Comparison of ENCODE assay signal across 8 mouse cellular contexts in genomic region chr15:81812696-81813631, GRCm38 (mm10). TPM values are rescaled to one million over a fixed set of nuclear protein-coding genes. Genes with fewer than 3 reads are reported as not detected.
DNase-seq lines count a peak whose midpoint lies in the region; ATAC-seq lines count a peak whose summit lies in the region.

No protein-coding gene starts in this region.

- DNase-seq in kidney, postnatal 25 days = no peak
- no peak for DNase-seq in hindbrain, embryonic 14.5 days (ENCODE audit: low spot score)
- DNase-seq in adrenal gland, adult 8-10 months = no peak
- DNase-seq in right cerebral cortex, adult 2 months (ENCODE audit: low spot score in 2 of 2) = no peak
- no peak for DNase-seq in right cerebral cortex, postnatal 10 days (ENCODE audit: low spot score in 2 of 2)

- peaks cover 18% of the 10 kb centered on the region for H3K4me1 ChIP-seq in kidney, embryonic 14.5 days (ENCODE audit: control insufficient read depth, insufficient read depth, low read length)
- H3K4me1 ChIP-seq in embryonic facial prominence, embryonic 12.5 days = peaks cover 24% of the 10 kb centered on the region
- peaks cover 26% of the 10 kb centered on the region for H3K4me1 ChIP-seq in hindbrain, embryonic 14.5 days (replicated peaks; ENCODE audit: control insufficient read depth, insufficient read depth, low read length)
- H3K4me1 ChIP-seq in midbrain, embryonic 15.5 days = peaks cover 38% of the 10 kb centered on the region

- ATAC-seq in kidney, embryonic 14.5 days (ENCODE audit: low FRiP score, low TSS enrichment) = no peak
- no peak for ATAC-seq in embryonic facial prominence, embryonic 12.5 days (ENCODE audit: insufficient number of reproducible peaks, insufficient read depth, low FRiP score, low TSS enrichment)
- no peak for ATAC-seq in hindbrain, embryonic 14.5 days (ENCODE audit: low FRiP score)
- ATAC-seq in midbrain, embryonic 15.5 days (replicated peaks) = no peak

- H3K4me2 ChIP-seq in kidney, embryonic 14.5 days (replicated peaks; ENCODE audit: low read depth, low read length) = peak overlapping the region; percentile 65
- peak overlapping the region; percentile 81 for H3K4me2 ChIP-seq in embryonic facial prominence, embryonic 12.5 days (replicated peaks)
- peak overlapping the region; percentile 77 for H3K4me2 ChIP-seq in hindbrain, embryonic 14.5 days (replicated peaks)
- H3K4me2 ChIP-seq in midbrain, embryonic 15.5 days = peak overlapping the region; percentile 89

- peak overlapping the region; percentile 69; the same call in 1 of the 2 replicates for H3K9ac ChIP-seq in kidney, embryonic 14.5 days (ENCODE audit: low read depth, low read length)
- no peak overlapping the region for H3K9ac ChIP-seq in embryonic facial prominence, embryonic 12.5 days
- 0 out of 2 replicates have a peak overlapping the region, but pooled peaks have one; percentile 38 for H3K9ac ChIP-seq in hindbrain, embryonic 14.5 days
- peak overlapping the region; percentile 85; the same call in 1 of the 2 replicates for H3K9ac ChIP-seq in midbrain, embryonic 15.5 days

- no peak overlapping the region; the same call in 1 of the 2 replicates for H3K4me3 ChIP-seq in kidney, embryonic 14.5 days (ENCODE audit: low read length)
- H3K4me3 ChIP-seq in embryonic facial prominence, embryonic 12.5 days = peak overlapping the region; percentile 66; the same call in 1 of the 2 replicates
- 0 out of 2 replicates have a peak overlapping the region, but pooled peaks have one; percentile 65 for H3K4me3 ChIP-seq in hindbrain, embryonic 14.5 days (replicated peaks; ENCODE audit: low read length)
- H3K4me3 ChIP-seq in midbrain, embryonic 15.5 days = peak overlapping the region; percentile 83

- 60% methylated on average over 7 of the region's 7 CpGs for WGBS in kidney, embryonic 14.5 days
- WGBS in embryonic facial prominence, embryonic 12.5 days = 56% methylated on average over 7 of the region's 7 CpGs
- WGBS in hindbrain, embryonic 14.5 days = 79% methylated on average over 7 of the region's 7 CpGs
- WGBS in midbrain, embryonic 15.5 days = 74% methylated on average over 7 of the region's 7 CpGs

- H3K27me3 ChIP-seq in kidney, embryonic 14.5 days (ENCODE audit: control insufficient read depth, insufficient read depth, low read length) = no peaks in the 10 kb centered on the region
- no peaks in the 10 kb centered on the region for H3K27me3 ChIP-seq in embryonic facial prominence, embryonic 12.5 days
- H3K27me3 ChIP-seq in hindbrain, embryonic 14.5 days (ENCODE audit: control insufficient read depth, insufficient read depth, low read length) = no peaks in the 10 kb centered on the region
- H3K27me3 ChIP-seq in midbrain, embryonic 15.5 days (replicated peaks) = no peaks in the 10 kb centered on the region

- peaks cover 22% of the 10 kb centered on the region for H3K36me3 ChIP-seq in kidney, embryonic 14.5 days (ENCODE audit: control insufficient read depth, insufficient read depth, low read length)
- H3K36me3 ChIP-seq in embryonic facial prominence, embryonic 12.5 days = peaks cover 19% of the 10 kb centered on the region
- H3K36me3 ChIP-seq in hindbrain, embryonic 14.5 days (replicated peaks; ENCODE audit: control insufficient read depth, insufficient read depth) = peaks cover 32% of the 10 kb centered on the region
- peaks cover 28% of the 10 kb centered on the region for H3K36me3 ChIP-seq in midbrain, embryonic 15.5 days (replicated peaks)

- H3K9me3 ChIP-seq in kidney, embryonic 14.5 days (ENCODE audit: control insufficient read depth, low read length) = no peaks in the 10 kb centered on the region
- H3K9me3 ChIP-seq in embryonic facial prominence, embryonic 12.5 days = no peaks in the 10 kb centered on the region
- H3K9me3 ChIP-seq in hindbrain, embryonic 14.5 days (ENCODE audit: control insufficient read depth, low read length) = no peaks in the 10 kb centered on the region
- H3K9me3 ChIP-seq in midbrain, embryonic 15.5 days = no peaks in the 10 kb centered on the region

- no peak overlapping the region for H3K27ac ChIP-seq in kidney, embryonic 14.5 days (ENCODE audit: low read depth, low read length)
- no peak overlapping the region for H3K27ac ChIP-seq in embryonic facial prominence, embryonic 12.5 days
- no peak overlapping the region for H3K27ac ChIP-seq in hindbrain, embryonic 14.5 days
- no peak overlapping the region for H3K27ac ChIP-seq in midbrain, embryonic 15.5 days

RNA-seq across cellular contexts. Expression of gene Tef, which starts 10.7 kb away (rescaled TPM):
- 16.1 and 19.2 TPM in 2 replicates for polyA plus RNA-seq in kidney, embryonic 14.5 days (2014; fragmentation: Nextera tagmentation; extraction: Ambion mirVana)
- 29.7 and 30.9 TPM in 2 replicates for polyA plus RNA-seq in embryonic facial prominence, embryonic 12.5 days (2016; fragmentation: Nextera tagmentation; extraction: Ambion mirVana)
- polyA plus RNA-seq in hindbrain, embryonic 14.5 days (2014; fragmentation: Nextera tagmentation; extraction: Ambion mirVana) = 16.8 and 18.7 TPM in 2 replicates
- polyA plus RNA-seq in midbrain, embryonic 15.5 days (2015; fragmentation: Nextera tagmentation; extraction: Ambion mirVana) = 24.0 and 25.2 TPM in 2 replicates
- 100 to 1,000 TPM in 3 of 4 experiments, 10 to 100 TPM in 1; 93.1 to 190 (median 160) TPM for total RNA-seq in adrenal gland, adult 8-10 months (2022)

RNA-seq across cellular contexts. Expression of gene Tob2, which starts 45.6 kb away (rescaled TPM):
- 19.4 and 24.1 TPM in 2 replicates for polyA plus RNA-seq in kidney, embryonic 14.5 days (2014; fragmentation: Nextera tagmentation; extraction: Ambion mirVana)
- polyA plus RNA-seq in embryonic facial prominence, embryonic 12.5 days (2016; fragmentation: Nextera tagmentation; extraction: Ambion mirVana) = 22.9 and 23.0 TPM in 2 replicates
- 13.4 and 14.9 TPM in 2 replicates for polyA plus RNA-seq in hindbrain, embryonic 14.5 days (2014; fragmentation: Nextera tagmentation; extraction: Ambion mirVana)
- 16.5 and 18.5 TPM in 2 replicates for polyA plus RNA-seq in midbrain, embryonic 15.5 days (2015; fragmentation: Nextera tagmentation; extraction: Ambion mirVana)
- 10 to 100 TPM; 63.9 to 97.0 (median 69.1) TPM for total RNA-seq in adrenal gland, adult 8-10 months (2022)

RNA-seq across cellular contexts. Expression of gene Phf5a, which starts 58.7 kb away (rescaled TPM):
- 192 and 223 TPM in 2 replicates for polyA plus RNA-seq in kidney, embryonic 14.5 days (2014; fragmentation: Nextera tagmentation; extraction: Ambion mirVana)
- polyA plus RNA-seq in embryonic facial prominence, embryonic 12.5 days (2016; fragmentation: Nextera tagmentation; extraction: Ambion mirVana) = 145 and 163 TPM in 2 replicates
- 117 and 130 TPM in 2 replicates for polyA plus RNA-seq in hindbrain, embryonic 14.5 days (2014; fragmentation: Nextera tagmentation; extraction: Ambion mirVana)
- 124 and 134 TPM in 2 replicates for polyA plus RNA-seq in midbrain, embryonic 15.5 days (2015; fragmentation: Nextera tagmentation; extraction: Ambion mirVana)
- total RNA-seq in adrenal gland, adult 8-10 months (2022) = 10 to 100 TPM; 44.2 to 61.3 (median 51.4) TPM

RNA-seq across cellular contexts. Expression of gene Aco2, which starts 59.1 kb away (rescaled TPM):
- 123 and 191 TPM in 2 replicates for polyA plus RNA-seq in kidney, embryonic 14.5 days (2014; fragmentation: Nextera tagmentation; extraction: Ambion mirVana)
- polyA plus RNA-seq in embryonic facial prominence, embryonic 12.5 days (2016; fragmentation: Nextera tagmentation; extraction: Ambion mirVana) = 146 and 155 TPM in 2 replicates
- 252 and 281 TPM in 2 replicates for polyA plus RNA-seq in hindbrain, embryonic 14.5 days (2014; fragmentation: Nextera tagmentation; extraction: Ambion mirVana)
- 265 and 271 TPM in 2 replicates for polyA plus RNA-seq in midbrain, embryonic 15.5 days (2015; fragmentation: Nextera tagmentation; extraction: Ambion mirVana)
- 100 to 1,000 TPM; 297 to 630 (median 469) TPM for total RNA-seq in adrenal gland, adult 8-10 months (2022)
